Mouse (Mus musculus) induced T-regulatory cell, adult 2 months (primary cell): ENCODE results near the gene Hbq1a.
"Not testable (repeated sequence)": the region's sequence is repeated elsewhere in the genome, so short reads cannot be mapped to it uniquely, and the experiment has no call there.

Source experiments
- DNase-seq: peaks from one replicate; pipeline ENCODE4 v3.0.0-alpha.2; 2012; ENCODE audit warnings: low read depth

The Hbq1a gene

DNA sequence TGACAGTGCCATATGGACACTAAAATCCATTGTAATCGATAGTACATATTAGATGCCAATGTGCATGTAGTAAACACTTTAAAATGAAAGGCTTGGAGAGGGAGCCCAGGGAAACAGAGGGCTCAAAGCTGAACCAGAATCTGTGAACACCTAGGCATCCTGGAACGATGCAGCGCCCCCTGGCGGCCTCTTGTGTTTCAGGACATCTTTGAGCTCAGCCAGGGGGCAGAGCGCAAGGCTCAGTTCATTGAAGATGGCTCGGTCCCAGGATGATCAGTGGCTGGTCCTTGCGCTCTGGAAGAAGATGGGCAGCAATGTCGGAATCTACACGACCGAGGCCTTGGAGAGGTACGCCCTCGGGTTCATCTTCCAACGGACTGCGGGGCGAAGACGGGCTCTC, at the start of gene Hbq1a:
TSS of gene Hbq1a (plus strand) at position 205 of the 400 bp plus-strand sequence.
- peak; percentile 54 for DNase-seq

DNA sequence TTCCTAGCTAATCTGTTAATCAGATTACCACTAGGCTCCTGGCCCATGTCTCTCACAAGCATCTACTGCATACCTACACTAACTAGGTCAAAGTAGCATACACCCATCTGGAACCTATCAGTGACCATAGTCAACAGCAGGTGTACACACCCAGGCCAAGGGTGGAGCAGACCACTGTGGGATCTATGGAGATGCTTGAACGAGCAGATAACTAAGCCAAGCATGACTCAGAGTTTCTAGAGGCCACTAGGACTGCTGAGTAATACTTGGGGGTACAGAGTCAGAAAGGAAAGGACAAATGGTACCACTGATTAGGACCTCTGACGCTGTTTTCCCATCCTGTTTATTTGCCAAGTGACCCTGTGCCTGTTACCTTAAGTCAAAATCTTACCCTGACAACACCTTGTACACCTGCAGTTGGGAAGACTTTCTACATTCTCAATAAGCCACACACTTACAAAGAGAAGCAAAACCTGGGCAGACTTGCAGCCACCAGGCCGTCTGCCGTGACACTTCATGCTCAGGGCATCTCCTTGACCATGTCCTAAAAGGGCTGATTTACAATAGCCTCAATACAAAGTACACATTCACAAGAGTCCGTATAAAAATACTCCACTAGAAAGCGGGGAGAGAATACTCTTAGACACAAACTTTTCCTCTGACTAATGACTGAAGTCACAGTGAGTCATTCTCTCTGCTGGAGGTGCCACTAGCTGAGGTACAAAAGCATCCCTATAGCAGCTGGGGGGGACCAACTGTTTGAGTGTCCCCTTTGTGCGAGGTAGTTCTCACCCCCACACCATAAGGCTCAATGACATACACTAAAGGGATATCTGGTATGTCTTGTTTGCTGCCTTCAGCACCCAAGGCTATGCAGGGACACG, 48.7 kb upstream of the Hbq1a start:
- no peak for DNase-seq

DNA sequence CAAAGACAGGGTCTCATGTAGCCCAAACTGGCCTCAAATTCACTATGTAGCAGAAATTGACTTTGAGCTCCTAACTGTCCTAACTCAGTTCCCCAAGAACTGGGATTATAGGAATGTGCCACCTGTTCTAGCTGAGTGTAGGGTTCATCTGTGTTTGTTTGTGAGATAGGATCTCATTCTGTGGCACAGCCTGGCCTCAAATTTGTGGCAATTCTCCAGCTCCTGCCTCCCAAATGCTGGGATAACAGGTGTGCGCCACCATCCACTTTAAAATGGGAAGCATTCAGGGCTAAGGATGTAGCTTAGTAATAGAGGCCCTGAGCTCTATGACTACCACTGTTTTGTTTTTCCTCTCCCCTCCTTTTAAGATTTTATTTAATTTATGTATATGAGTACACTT, 46.7 kb upstream of the Hbq1a start:
- no peak for DNase-seq

DNA sequence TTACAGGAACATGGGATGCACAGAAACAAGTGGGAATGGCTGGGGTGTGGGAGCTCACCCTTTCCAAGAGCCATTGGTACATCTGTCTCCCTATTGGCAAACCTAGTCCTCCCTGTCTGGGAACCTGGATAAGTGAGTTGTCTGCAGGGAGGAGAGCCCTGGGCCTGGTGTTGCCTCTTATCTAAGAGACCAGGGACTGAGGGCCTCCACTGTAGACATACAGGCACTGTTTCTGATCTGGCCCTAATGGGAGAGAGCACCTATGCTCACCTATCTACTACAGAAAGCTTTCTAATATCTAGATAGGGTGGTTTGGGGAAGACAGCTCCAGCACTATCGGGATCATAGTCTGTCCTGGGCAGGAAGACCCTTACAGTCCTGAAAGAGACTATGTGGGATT, 43.7 kb upstream of the Hbq1a start:
- DNase-seq = no peak

DNA sequence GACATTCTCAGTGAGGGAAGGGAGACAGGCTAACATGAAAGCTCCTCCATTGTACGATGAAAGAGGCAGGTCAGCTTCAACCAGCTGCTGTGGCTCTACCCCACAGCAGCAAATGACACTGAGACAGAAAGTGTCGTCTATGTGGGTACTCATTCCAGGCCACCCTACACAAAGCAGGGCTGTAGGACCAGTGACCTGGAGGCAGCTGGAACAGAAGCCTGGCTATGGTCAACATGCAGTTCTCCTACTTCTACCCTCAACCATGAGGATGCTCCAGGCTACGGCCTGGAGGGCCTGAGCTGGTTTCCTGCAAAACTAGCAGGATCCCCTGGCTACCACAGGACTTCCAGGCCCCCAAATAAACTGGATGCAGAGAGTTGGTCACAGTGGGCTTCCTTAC, 43.3 kb upstream of the Hbq1a start:
- DNase-seq = no peak

- no peak for DNase-seq
Observed at GRCm38 (mm10) chr11:32262674-32263415, 37.0 kb upstream of the Hbq1a start.

GRCm38 (mm10) chr11:32265117-32265738, 34.6 kb upstream of the Hbq1a start:
- DNase-seq = peak; percentile 27

- DNase-seq = no peak
Observed at GRCm38 (mm10) chr11:32266194-32266593, 33.7 kb upstream of the Hbq1a start.

- DNase-seq = no peak
Observed at GRCm38 (mm10) chr11:32266776-32267175, 33.1 kb upstream of the Hbq1a start.

DNA sequence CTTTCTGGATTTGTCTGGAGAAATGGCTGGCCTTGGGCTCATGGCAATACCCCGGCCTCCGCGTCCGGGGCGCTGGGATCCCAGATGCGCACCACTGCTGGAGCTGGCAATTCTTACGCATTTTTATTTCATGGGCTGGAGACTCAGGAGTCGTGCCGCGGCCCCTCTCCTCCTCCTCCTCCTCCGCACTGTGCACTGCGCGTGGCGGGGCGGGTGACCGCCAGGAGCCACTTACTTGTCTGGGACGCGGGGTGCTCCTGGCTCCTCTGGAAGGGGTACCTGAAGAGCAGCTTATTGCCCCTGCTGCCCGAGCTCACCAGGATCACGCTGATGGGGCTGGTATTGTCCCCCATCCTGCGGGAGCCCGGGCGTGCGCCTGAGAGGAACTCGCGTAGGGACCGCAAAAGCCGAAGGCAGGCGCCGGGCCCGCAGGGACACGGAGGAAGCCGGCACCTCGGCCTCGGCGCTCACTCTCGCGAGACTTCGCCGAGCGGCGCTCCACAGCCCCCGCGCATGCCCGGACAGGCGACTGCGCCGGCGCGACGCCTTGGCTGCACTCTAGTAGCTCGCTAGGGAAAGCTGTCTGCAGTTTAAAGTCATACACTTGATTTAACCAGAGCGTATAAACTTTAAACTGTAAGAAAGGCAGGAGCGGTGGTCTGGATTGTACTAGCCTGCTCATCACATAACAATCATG, 32.5 kb upstream of the Hbq1a start, which contains the start of gene Nprl3:
TSS of gene Nprl3 (minus strand) at position 520 of the 697 bp plus-strand sequence.
- DNase-seq = peak; percentile 96

DNA sequence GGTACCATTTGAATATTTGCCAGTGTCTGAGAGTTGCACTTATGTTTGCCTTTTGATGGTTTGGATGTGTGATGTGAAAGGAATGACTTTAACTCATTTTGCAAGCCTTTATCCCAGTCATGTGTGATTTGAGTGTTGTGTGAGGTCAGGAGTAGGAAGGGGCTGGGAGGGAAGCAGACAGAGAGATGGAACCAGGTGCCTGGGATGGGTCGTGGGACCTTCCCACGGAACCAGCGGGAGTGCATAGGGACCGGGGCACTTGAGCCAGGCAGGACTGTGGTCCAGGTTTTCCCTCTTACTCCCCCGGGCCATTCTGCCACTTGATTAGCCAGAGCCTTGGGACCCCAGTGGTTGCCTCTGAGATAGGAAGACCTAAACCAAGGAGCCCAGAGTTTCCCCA, 31.9 kb upstream of the Hbq1a start:
- no peak for DNase-seq

DNA sequence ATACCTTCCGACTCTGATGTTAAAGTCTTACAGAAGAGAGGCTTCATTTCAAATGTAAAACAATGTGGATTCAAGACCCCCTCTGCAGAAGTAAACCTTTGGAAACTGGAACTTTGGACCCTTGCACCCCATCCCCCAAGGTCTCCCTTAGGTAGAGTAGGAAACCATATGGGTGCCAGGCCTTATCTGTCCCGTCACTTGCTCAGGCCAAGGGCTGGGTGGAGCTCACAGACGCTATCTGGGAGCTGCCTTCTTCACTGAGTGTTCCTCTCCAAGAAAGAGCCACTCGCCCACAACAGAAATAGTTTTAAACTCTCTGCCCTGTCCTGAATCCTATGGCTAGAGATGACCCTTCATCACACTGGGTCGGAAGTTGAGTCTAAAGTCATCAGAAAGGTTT, 30.9 kb upstream of the Hbq1a start:
- DNase-seq = no peak

DNA sequence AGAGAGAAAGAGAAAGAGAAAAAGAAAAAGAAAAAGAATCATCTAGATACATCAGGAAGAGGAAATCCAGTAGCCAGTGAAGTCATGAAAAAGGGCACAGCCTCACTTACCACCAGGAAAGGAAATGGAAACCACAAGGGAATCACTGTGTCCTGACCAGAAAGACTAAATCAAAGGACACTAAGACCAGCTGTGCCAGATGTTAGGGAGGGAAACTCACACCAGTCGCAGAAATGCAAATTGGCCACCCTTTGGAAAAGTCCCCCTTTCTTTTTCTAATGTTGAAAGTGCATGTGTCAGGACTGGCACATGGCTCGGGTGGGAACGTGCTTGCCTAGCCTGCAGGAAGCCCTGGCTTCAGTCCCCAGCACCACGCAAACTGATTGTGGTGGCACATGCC, 28.7 kb upstream of the Hbq1a start:
- DNase-seq = peak; percentile 26

GRCm38 (mm10) chr11:32276347-32276746, 23.5 kb upstream of the Hbq1a start, which contains the start of gene Hba-x:
Gene Hba-x (plus strand): TSS chr11:32276400.
- DNase-seq = no peak

DNA sequence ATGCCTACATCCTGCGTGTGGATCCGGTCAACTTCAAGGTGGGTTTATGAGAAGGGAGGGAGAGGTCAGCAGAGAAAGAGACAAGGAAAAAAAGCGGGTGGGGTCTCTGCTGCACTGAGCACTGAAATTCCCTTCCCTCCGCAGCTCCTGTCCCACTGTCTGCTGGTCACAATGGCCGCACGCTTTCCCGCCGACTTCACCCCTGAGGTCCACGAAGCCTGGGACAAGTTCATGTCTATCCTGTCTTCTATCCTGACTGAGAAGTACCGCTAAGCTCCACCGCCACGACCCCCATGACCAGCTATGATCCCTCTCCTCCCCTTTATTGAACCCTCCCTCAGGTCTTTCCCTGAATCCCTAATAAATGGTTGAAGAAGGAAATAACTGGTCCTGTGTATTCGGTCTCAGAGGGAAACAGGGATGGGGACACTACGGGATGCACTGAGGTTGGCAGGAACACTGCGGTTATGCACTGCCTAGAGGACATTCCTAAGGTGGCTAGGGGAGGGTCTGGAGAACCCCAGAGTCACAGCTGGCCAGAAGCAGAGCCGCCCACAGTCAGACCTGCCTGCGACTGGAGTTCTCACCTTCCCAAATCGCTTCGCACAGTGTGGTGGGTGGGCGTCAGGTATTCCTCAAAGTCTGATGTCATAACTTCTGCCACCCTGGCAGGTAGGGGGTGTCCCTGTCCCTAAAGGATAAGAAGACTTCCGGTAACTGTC, 22.0 kb upstream of the Hbq1a start:
- DNase-seq = no peak

DNA sequence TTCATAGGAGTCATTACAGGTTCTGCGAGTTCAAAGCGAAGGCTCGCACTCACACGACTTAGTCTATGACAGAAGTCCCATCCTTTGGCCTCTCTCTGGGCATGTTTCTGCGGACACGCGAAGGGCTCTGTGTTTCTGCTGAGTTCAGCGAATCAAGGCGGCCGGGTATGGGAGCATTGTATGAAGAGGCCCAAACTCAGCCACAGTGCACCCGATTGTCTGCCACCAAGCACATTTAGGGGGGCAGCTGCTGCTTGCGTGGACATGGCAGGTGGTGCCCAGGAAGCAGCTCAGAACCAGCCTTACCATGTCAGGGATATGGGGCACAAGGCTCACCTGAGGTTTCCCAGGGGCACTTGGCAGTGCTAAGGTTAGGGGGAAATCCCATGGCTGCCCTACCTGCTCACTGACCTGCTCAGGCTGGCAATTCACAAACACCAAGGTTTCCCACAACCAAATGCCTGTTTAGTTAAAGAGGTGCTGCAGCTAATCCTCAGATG, 21.4 kb upstream of the Hbq1a start:
- no peak for DNase-seq

- DNase-seq = no peak
Observed at GRCm38 (mm10) chr11:32280646-32281045, 19.2 kb upstream of the Hbq1a start.

DNA sequence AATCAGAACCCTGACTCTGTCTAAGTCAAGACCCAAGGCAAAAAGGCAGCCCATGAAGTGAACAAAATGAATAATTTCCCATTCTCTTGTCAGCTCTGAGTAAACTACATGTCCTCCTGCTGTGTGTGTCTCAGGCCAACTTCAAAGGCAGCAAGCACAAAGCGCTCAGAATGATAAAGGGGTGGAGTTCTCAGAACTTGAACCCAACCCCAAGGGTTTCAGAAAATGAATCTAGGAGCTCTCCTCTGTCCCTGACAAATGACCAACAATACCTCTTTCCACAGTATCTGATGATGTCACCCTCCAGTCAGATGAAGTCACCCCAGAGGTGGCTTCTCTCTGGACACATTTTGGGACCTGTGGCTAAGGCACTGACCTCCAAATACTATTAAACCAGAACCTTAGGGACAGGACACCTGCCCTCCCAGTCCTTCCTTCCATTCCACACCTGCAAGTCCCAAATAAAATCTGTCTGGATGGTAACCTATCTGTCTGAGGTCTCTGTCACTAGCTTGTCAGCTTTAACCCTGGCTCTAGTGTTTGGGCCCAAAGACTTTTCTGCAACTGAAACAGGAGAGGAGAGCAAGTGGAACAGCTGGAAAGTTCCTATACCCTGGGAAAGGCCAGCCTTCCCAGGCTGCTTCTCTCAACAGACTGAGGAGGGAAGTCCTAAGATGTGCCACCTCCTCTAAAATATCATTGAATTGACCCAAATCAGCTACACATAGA, 18.3 kb upstream of the Hbq1a start:
- DNase-seq = no peak

DNA sequence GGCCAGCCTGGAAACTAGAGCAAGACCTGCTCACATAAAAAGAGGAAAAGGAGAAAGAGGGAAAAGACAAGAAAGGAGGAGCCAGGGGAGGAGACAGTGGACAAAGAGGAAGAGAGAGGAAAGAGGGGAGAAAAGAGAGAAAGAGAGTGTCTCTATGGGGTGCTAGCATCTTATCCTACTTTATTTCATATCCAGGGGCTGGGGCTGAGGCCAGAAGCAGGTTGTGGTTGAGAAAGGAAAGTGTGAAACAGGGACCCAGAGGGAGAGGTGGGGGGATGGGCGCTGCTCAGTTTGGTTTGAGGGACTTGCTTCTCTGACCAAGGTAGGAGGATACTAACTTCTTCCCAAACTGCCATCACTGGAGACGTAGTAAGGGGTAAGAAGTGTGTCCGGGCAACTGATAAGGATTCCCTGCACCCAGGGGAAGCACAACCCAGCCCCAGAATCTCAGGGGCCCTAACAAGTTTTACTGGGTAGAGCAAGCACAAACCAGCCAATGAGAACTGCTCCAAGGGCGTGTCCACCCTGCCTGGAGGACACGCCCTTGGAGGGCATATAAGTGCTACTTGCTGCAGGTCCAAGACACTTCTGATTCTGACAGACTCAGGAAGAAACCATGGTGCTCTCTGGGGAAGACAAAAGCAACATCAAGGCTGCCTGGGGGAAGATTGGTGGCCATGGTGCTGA, 16.6 kb upstream of the Hbq1a start, which contains the start of gene Hba-a1:
TSS of gene Hba-a1 (plus strand) at position 421 of the 687 bp plus-strand sequence.
- DNase-seq = not testable (repeated sequence)

DNA sequence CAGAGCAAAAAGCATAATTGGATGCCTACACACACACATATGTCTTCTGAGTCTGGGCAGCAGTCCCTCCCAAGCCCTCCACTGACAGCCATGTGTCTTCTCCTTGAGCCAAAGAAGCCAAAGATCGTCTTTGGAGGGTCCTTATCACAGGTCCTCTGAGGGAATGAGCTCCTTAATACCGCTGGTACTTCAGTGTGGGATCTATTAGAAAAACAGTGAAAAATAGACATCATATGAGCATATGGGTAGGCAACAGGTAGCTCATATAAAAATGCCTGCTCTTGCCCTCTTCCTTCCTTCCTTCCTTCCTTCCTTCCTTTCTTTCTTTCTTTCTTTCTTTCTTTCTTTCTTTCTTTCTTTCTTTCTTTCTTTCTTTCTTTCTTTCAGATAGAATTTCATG, 15.3 kb upstream of the Hbq1a start:
- not testable (repeated sequence) for DNase-seq
